Mouse (Mus musculus): ENCODE results near the gene Srsf6. TPM values are rescaled to one million over a fixed set of nuclear protein-coding genes. Genes with fewer than 3 reads are reported as not detected.

Gene Srsf6
- total RNA-seq, 1 experiment, result 183 TPM

DNA sequence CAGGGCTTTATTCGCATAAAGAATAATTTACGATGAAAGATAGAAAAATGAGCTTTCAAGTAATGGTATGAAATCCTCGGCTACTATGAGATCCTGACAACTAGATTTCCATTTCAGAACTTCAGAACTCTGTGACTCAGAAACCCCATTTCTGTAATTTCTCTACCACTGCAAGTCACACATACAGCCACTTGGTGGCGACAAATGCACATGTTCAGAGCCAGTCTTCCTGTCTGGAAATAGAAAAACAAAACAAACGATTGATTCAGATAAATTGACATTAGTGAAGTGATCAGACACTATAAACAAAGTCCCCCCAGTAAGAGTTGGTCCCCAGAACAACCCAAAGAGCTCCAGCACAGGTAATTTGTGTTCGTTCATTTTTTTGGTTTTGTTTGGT is 9.1 kb upstream of the Srsf6 start:
- no peak overlapping the region for H3K4me3 ChIP-seq (ENCODE audit: insufficient read depth in 1 of 2, low read depth in 1 of 2, low read length in 2 of 2, poor library complexity in 1 of 2, severe bottlenecking in 1 of 2)
- no peak overlapping the region for H3K9ac ChIP-seq (ENCODE audit: insufficient read depth, low read depth, low read length, poor library complexity, severe bottlenecking)
- H3K9me3 ChIP-seq (ENCODE audit: control insufficient read depth, insufficient read depth, low read depth, low read length), result no peaks in the 10 kb centered on the region
- H3K4me1 ChIP-seq (ENCODE audit: control insufficient read depth in 2 of 2, insufficient read depth in 2 of 2, low read length in 2 of 2, poor library complexity in 1 of 2), result peaks cover 0 to 4% of the 10 kb centered on the region in 2 experiments; a peak in 1 of 4 replicates
- in situ Hi-C loops (cut with MboI; ENCODE audit: low sequenced_read_pairs in 2 of 2, unreplicated experiment in 2 of 2), result loop anchor here in 1 of 2 experiments (10.0 kb wide), 1 partner anchor 413 kb away; no protein-coding TSS in a partner anchor
- no peaks in the 10 kb centered on the region for H3K36me3 ChIP-seq (ENCODE audit: control insufficient read depth, insufficient read depth, low read length, poor library complexity, severe bottlenecking)
- no peak overlapping the region for H3K27ac ChIP-seq (ENCODE audit: insufficient read depth, low read depth, low read length, poor library complexity, severe bottlenecking)
- DNase-seq (ENCODE audit: low read depth, low spot score), result no peak
- TF ChIP-seq MAFK (IDR thresholded peaks at IDR 0.05; ENCODE audit: insufficient read depth, low read depth, low read length), result no peak
- peak; percentile 85 for TF ChIP-seq ZC3H11A (IDR thresholded peaks at IDR 0.05; ENCODE audit: borderline replicate concordance, low read depth, low read length)

DNA sequence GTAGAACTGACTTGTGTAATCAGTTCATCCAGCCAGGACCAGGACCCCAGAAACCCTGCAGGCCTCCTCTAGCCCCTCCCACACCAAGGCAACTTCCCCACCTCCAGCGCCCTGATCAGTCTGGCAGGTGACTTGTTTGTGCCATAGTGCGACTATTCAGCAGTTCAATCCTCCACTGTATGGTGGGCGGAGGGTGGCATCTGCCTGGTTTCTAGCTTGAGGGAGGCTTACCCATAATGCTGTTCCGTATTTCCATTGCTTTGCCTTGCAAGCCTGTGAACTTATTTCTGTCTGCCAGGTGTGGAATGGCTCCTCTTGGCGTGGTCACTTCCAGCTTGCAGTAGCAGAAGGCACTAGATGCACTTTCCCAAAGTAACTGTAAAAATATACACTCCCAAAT is 8.5 kb upstream of the Srsf6 start:
- DNase-seq (ENCODE audit: low read depth, low spot score), result no peak
- H3K9ac ChIP-seq (ENCODE audit: insufficient read depth, low read depth, low read length, poor library complexity, severe bottlenecking), result no peak overlapping the region
- H3K4me3 ChIP-seq (ENCODE audit: insufficient read depth in 1 of 2, low read depth in 1 of 2, low read length in 2 of 2, poor library complexity in 1 of 2, severe bottlenecking in 1 of 2), result peak overlapping the region; percentile 4 to 8; a peak in 1 of 4 replicates
- H3K4me1 ChIP-seq (ENCODE audit: control insufficient read depth in 2 of 2, insufficient read depth in 2 of 2, low read length in 2 of 2, poor library complexity in 1 of 2), result peaks cover 0 to 6% of the 10 kb centered on the region in 2 experiments; a peak in 2 of 4 replicates
- no peaks in the 10 kb centered on the region for H3K9me3 ChIP-seq (ENCODE audit: control insufficient read depth, insufficient read depth, low read depth, low read length)
- H3K36me3 ChIP-seq (ENCODE audit: control insufficient read depth, insufficient read depth, low read length, poor library complexity, severe bottlenecking), result no peaks in the 10 kb centered on the region
- no peak for TF ChIP-seq MAFK (IDR thresholded peaks at IDR 0.05; ENCODE audit: insufficient read depth, low read depth, low read length)
- no peak for TF ChIP-seq ZNF384 (IDR thresholded peaks at IDR 0.05; ENCODE audit: low read depth, low read length)
- TF ChIP-seq HCFC1 (IDR thresholded peaks at IDR 0.05; ENCODE audit: borderline replicate concordance, insufficient read depth, low read length), result no peak
- no peak for TF ChIP-seq CHD2 (IDR thresholded peaks at IDR 0.05; ENCODE audit: low read depth, low read length)
- no peak for TF ChIP-seq ZC3H11A (IDR thresholded peaks at IDR 0.05; ENCODE audit: borderline replicate concordance, low read depth, low read length)
- no peak overlapping the region for H3K27ac ChIP-seq (ENCODE audit: insufficient read depth, low read depth, low read length, poor library complexity, severe bottlenecking)
- in situ Hi-C loops (cut with MboI; ENCODE audit: low sequenced_read_pairs in 2 of 2, unreplicated experiment in 2 of 2), result loop anchor here in 1 of 2 experiments (10.0 kb wide), 1 partner anchor 412 kb away; no protein-coding TSS in a partner anchor

DNA sequence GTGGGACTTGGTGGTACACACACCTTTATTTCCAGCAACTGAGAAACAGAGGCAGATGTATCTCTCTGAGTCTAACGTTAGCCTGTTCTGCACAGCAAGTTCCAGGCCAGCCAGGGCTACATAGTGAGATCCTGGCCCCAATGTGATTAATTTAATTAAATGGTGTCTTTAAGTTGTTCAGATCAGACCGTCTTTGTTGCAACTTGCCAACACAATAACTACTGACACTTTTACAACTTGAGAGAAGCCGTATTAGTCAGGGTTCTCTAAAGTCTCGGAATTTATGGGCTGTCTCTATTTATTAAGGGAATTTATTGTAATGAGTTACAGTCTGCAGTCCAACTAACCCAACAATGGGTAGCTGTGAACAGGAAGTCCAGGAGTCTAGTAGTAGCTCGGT is 7.2 kb upstream of the Srsf6 start:
- DNase-seq (ENCODE audit: low read depth, low spot score), result no peak
- TF ChIP-seq CHD2 (IDR thresholded peaks at IDR 0.05; ENCODE audit: low read depth, low read length) (no peak), MAFK (IDR thresholded peaks at IDR 0.05; ENCODE audit: insufficient read depth, low read depth, low read length) (no peak), ZC3H11A (IDR thresholded peaks at IDR 0.05; ENCODE audit: borderline replicate concordance, low read depth, low read length) (no peak), HCFC1 (IDR thresholded peaks at IDR 0.05; ENCODE audit: borderline replicate concordance, insufficient read depth, low read length) (no peak), ZNF384 (IDR thresholded peaks at IDR 0.05; ENCODE audit: low read depth, low read length) (no peak)
- no peaks in the 10 kb centered on the region for H3K36me3 ChIP-seq (ENCODE audit: control insufficient read depth, insufficient read depth, low read length, poor library complexity, severe bottlenecking)
- in situ Hi-C loops (cut with MboI; ENCODE audit: low sequenced_read_pairs in 2 of 2, unreplicated experiment in 2 of 2), result loop anchor here in 1 of 2 experiments (10.0 kb wide), 1 partner anchor 411 kb away; no protein-coding TSS in a partner anchor
- no peaks in the 10 kb centered on the region for H3K9me3 ChIP-seq (ENCODE audit: control insufficient read depth, insufficient read depth, low read depth, low read length)
- H3K4me1 ChIP-seq (ENCODE audit: control insufficient read depth in 2 of 2, insufficient read depth in 2 of 2, low read length in 2 of 2, poor library complexity in 1 of 2), result peaks cover 0 to 8% of the 10 kb centered on the region in 2 experiments; a peak in 2 of 4 replicates
- H3K4me3 ChIP-seq (ENCODE audit: insufficient read depth in 1 of 2, low read depth in 1 of 2, low read length in 2 of 2, poor library complexity in 1 of 2, severe bottlenecking in 1 of 2), result no peak overlapping the region
- no peak overlapping the region for H3K9ac ChIP-seq (ENCODE audit: insufficient read depth, low read depth, low read length, poor library complexity, severe bottlenecking)
- H3K27ac ChIP-seq (ENCODE audit: insufficient read depth, low read depth, low read length, poor library complexity, severe bottlenecking), result no peak overlapping the region

DNA sequence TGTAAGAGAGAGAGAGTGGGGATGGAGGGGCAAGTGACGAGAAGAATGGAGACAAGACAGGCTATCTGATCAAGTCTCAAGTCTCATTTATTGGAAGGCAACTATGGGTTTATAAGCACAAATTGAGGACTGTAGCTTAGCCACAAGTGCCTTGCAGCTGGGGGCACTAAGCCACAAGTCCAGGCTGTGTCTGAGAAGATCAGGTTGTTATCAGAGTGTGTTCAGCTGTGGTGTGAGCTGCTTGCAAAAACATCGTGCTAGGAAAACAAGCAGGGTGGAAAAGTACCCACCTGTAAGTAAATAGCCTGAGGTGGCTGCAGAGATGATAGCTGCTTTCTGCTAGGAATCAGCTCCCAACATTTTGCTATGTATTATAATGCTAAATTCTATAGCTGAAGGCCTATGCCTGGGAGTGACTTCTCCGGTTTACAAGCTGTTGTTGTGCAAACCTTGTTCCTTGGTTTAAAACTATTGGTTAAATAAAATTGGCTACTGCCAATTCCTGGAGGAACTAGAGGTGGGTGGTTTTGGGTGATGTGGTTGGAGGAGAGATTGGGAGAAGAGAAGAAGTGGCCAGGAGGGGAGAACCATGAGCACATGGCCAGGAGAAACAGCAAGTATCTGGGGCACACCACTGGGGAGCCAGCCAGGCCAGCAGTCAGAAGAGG is 3.3 kb upstream of the Srsf6 start:
- in situ Hi-C loops (cut with MboI; ENCODE audit: low sequenced_read_pairs in 2 of 2, unreplicated experiment in 2 of 2), result loop anchor here in 1 of 2 experiments (10.0 kb wide), 1 partner anchor 407 kb away; no protein-coding TSS in a partner anchor
- H3K9ac ChIP-seq (ENCODE audit: insufficient read depth, low read depth, low read length, poor library complexity, severe bottlenecking), result peak overlapping the region; percentile 50; the same call in 1 of the 2 replicates
- peaks cover 3% of the 10 kb centered on the region for H3K36me3 ChIP-seq (ENCODE audit: control insufficient read depth, insufficient read depth, low read length, poor library complexity, severe bottlenecking)
- H3K4me1 ChIP-seq (ENCODE audit: control insufficient read depth in 2 of 2, insufficient read depth in 2 of 2, low read length in 2 of 2, poor library complexity in 1 of 2), result peaks cover 0 to 14% of the 10 kb centered on the region in 2 experiments; a peak in 2 of 4 replicates
- peak overlapping the region; percentile 56; the same call in 1 of the 2 replicates for H3K27ac ChIP-seq (ENCODE audit: insufficient read depth, low read depth, low read length, poor library complexity, severe bottlenecking)
- H3K9me3 ChIP-seq (ENCODE audit: control insufficient read depth, insufficient read depth, low read depth, low read length), result no peaks in the 10 kb centered on the region
- no peak for DNase-seq (ENCODE audit: low read depth, low spot score)
- H3K4me3 ChIP-seq (ENCODE audit: insufficient read depth in 1 of 2, low read depth in 1 of 2, low read length in 2 of 2, poor library complexity in 1 of 2, severe bottlenecking in 1 of 2), result 0 out of 4 replicates have a peak overlapping the region, but pooled peaks of 1 of the 2 experiments have one; percentile 32
- TF ChIP-seq CHD2 (IDR thresholded peaks at IDR 0.05; ENCODE audit: low read depth, low read length) (no peak), ZNF384 (IDR thresholded peaks at IDR 0.05; ENCODE audit: low read depth, low read length) (no peak), ZC3H11A (IDR thresholded peaks at IDR 0.05; ENCODE audit: borderline replicate concordance, low read depth, low read length) (no peak)

All from ES-E14 (cell line).